Mouse (Mus musculus): ENCODE measurements at regions not wholly inside any gene's neighbourhood (a gene's known extent, or its start where the extent isn't known, plus 50 kb on each side); places are given as distances from the start of the nearest gene placed in this dataset.

DNA sequence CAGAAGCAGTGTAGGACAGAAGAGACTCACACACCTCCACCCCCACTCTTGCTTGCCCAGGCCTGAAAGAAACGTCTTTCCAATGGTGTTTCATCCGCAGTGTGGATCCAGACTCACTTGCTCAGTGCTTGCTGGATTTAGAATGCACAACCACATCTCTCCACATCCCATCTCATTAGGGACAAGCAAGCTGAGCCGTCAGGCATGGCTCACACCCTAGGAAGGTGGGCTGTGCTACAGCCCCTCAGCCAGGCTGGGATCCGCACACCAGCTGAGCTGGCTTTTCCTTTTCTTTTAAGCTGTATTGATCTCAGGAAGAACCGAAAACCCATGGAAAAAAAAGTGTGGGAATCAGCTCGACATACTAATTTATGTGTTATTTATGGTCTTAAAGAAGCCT lies 151.1 kb downstream of the Srek1 start:
- TF ChIP-seq CTCF (IDR thresholded peaks at IDR 0.05) (no peak), EP300 (IDR thresholded peaks at IDR 0.05) (no peak)

Data from lung, postnatal 0 days (tissue).